8 mouse cellular contexts compared by ENCODE assay signal in the genomic region with DNA sequence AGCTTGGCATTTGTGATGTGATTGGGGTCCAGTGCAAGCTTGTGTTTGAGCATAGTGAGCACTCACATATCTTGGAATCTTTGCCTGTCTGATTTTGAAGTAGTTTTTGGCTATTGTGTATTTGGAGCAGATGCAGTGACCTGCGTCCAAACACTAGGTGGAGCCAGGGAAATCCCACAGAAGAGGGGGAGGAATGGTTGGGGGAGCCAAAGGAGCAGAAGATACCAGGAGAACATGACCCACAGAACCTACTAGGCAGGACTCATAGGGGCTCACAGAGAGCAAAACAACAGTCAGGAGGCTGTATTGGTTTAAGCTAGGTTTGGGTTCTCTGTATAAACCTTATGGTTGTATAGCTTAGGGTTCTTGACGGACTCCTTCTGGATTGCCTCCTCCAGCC. TPM values are rescaled to one million over a fixed set of nuclear protein-coding genes. Genes with fewer than 3 reads are reported as not detected.
DNase-seq lines count a peak whose midpoint lies in the region; ATAC-seq and TF ChIP-seq lines count a peak whose summit lies in the region.
"Had no signal": no experiment of that assay in that cellular context is flagged by ENCODE, and none has a peak within 500 bp of the region (broad histone marks: within the 10 kb centered on the region; RNA-seq: fewer than 3 reads in every experiment).

No protein-coding gene starts in this region.

- no peaks in the 10 kb centered on the region for H3K4me1 ChIP-seq in intestine, postnatal 0 days (replicated peaks; ENCODE audit: control insufficient read depth, insufficient read depth, low read length)
- no peaks in the 10 kb centered on the region for H3K4me1 ChIP-seq in intestine, embryonic 15.5 days (replicated peaks)
- no peaks in the 10 kb centered on the region for H3K4me1 ChIP-seq in testis, adult 2 months (ENCODE audit: control insufficient read depth, insufficient read depth, low read length)
- no peaks in the 10 kb centered on the region for H3K4me1 ChIP-seq in small intestine, adult 2 months (ENCODE audit: control insufficient read depth, insufficient read depth, insufficient read length, low read length)

- no peak for TF ChIP-seq POLR2A in testis, adult 2 months (IDR thresholded peaks at IDR 0.05; ENCODE audit: control insufficient read depth, low read depth, low read length)
- no peak for TF ChIP-seq POLR2A in small intestine, adult 2 months (IDR thresholded peaks at IDR 0.05; ENCODE audit: low read depth, low read length)

- no peak overlapping the region for H3K4me2 ChIP-seq in intestine, postnatal 0 days (replicated peaks; ENCODE audit: low read depth)
- no peak overlapping the region for H3K4me2 ChIP-seq in intestine, embryonic 15.5 days (replicated peaks)

- no peaks in the 10 kb centered on the region for H3K27me3 ChIP-seq in intestine, postnatal 0 days (replicated peaks; ENCODE audit: control insufficient read depth, insufficient read depth, low read length)
- H3K27me3 ChIP-seq in intestine, embryonic 15.5 days (replicated peaks), result no peaks in the 10 kb centered on the region
- H3K27me3 ChIP-seq in testis, adult 2 months (ENCODE audit: control insufficient read depth, insufficient read depth, low read length), result no peaks in the 10 kb centered on the region
- H3K27me3 ChIP-seq in small intestine, adult 2 months (ENCODE audit: control insufficient read depth, insufficient read depth, low read length), result no peaks in the 10 kb centered on the region

- WGBS in intestine, postnatal 0 days, result 54% methylated on average over 2 of the region's 2 CpGs
- 63% methylated on average over 2 of the region's 2 CpGs for WGBS in intestine, embryonic 15.5 days
- 73% methylated on average over 2 of the region's 2 CpGs for WGBS in small intestine, adult 2 months

- ATAC-seq in intestine, postnatal 0 days, result no peak
- ATAC-seq in intestine, embryonic 15.5 days, result no peak

- TF ChIP-seq CTCF in intestine, postnatal 0 days (IDR thresholded peaks at IDR 0.05; ENCODE audit: low read depth), result peak; percentile 62
- 0 out of 2 replicates have a peak, but pooled peaks have one; percentile 15 for TF ChIP-seq CTCF in testis, adult 2 months (IDR thresholded peaks at IDR 0.05; ENCODE audit: control insufficient read depth, insufficient read depth, insufficient replicate concordance, low read depth, low read length)
- TF ChIP-seq CTCF in small intestine, adult 2 months (IDR thresholded peaks at IDR 0.05; ENCODE audit: extremely low read depth, insufficient read length, insufficient replicate concordance, low read depth, low read length), result peak; percentile 12; the same call in 1 of the 2 replicates

- peaks cover 22% of the 10 kb centered on the region for H3K36me3 ChIP-seq in intestine, postnatal 0 days (ENCODE audit: control insufficient read depth, insufficient read depth)
- H3K36me3 ChIP-seq in intestine, embryonic 15.5 days, result no peaks in the 10 kb centered on the region
- 0 out of 2 replicates have a peak, but pooled peaks cover 1% of the 10 kb centered on the region for H3K36me3 ChIP-seq in testis, adult 2 months (ENCODE audit: control insufficient read depth, insufficient read depth, low read length)
- peaks cover 31% of the 10 kb centered on the region for H3K36me3 ChIP-seq in small intestine, adult 2 months (ENCODE audit: control insufficient read depth, insufficient read depth, low read length)

- H3K27ac ChIP-seq in intestine, postnatal 0 days (ENCODE audit: low read depth, low read length), result no peak overlapping the region
- H3K27ac ChIP-seq in intestine, embryonic 15.5 days, result no peak overlapping the region
- no peak overlapping the region for H3K27ac ChIP-seq in testis, adult 2 months (ENCODE audit: control insufficient read depth, insufficient read depth, low read depth, low read length)
- H3K27ac ChIP-seq in small intestine, adult 2 months (ENCODE audit: insufficient read depth, low read depth, low read length), result no peak overlapping the region

- no peak for DNase-seq in testis, postnatal 14 days (ENCODE audit: low spot score)
- peak; percentile 5 for DNase-seq in embryo, embryonic 9.5 days (ENCODE audit: extremely low spot score)
- no peak for DNase-seq in right cerebral cortex, adult 18-20 months

- H3K4me3 ChIP-seq in intestine, postnatal 0 days (ENCODE audit: low read depth, low read length), result no peak overlapping the region
- H3K4me3 ChIP-seq in intestine, embryonic 15.5 days (replicated peaks), result no peak overlapping the region
- no peak overlapping the region for H3K4me3 ChIP-seq in testis, adult 2 months (ENCODE audit: control insufficient read depth, low read depth, low read length)
- H3K4me3 ChIP-seq in small intestine, adult 2 months (ENCODE audit: low read depth, low read length), result no peak overlapping the region
- H3K4me3 ChIP-seq: myocyte had no signal

- H3K9me3 ChIP-seq in intestine, postnatal 0 days (ENCODE audit: control insufficient read depth), result no peaks in the 10 kb centered on the region
- H3K9me3 ChIP-seq in intestine, embryonic 15.5 days, result no peaks in the 10 kb centered on the region

- no peak overlapping the region for H3K9ac ChIP-seq in intestine, postnatal 0 days (ENCODE audit: low read depth, low read length)
- H3K9ac ChIP-seq in intestine, embryonic 15.5 days, result no peak overlapping the region

RNA-seq across cellular contexts. Expression of a gene that starts 46.6 kb away (rescaled TPM):
- 350 and 389 TPM in 2 replicates for polyA plus RNA-seq in intestine, postnatal 0 days (2015; fragmentation: Nextera tagmentation; extraction: Ambion mirVana)
- polyA plus RNA-seq in intestine, embryonic 15.5 days (2015; fragmentation: Nextera tagmentation; extraction: Ambion mirVana), result 690 and 791 TPM in 2 replicates
- polyA plus RNA-seq in testis, adult 2 months (2012; rRNA removed), result 281 and 292 TPM in 2 replicates
- 151 and 167 TPM in 2 replicates for polyA plus RNA-seq in small intestine, adult 2 months (2012; rRNA removed)

Comparison
In these comparisons a context has a peak if more than half of its experiments do, and no peak if none do; other contexts are left out.
1. CTCF ChIP-seq: peak in every context shown above with its lines; median percentile 62 in intestine, postnatal 0 days; 15 in testis, adult 2 months; 12 in small intestine, adult 2 months.